Mouse (Mus musculus) heart, embryonic 16.5 days (tissue): Measurements from ENCODE around the gene Cables2. TPM values are rescaled to one million over a fixed set of nuclear protein-coding genes. Genes with fewer than 3 reads are reported as not detected.

Experiments used
- ATAC-seq: fragments of 200-750 bp; cut with Nextera tagmentation; replicated peaks from 2 replicates; pipeline ENCODE4 v1.8.0; 2017; ENCODE audit warnings: moderate number of reproducible peaks; ENCODE audit not compliant: insufficient read depth, low FRiP score; ENCODE audit errors: extremely low read depth
- H3K27ac ChIP-seq: fragments of 300-500 bp; sonication (generic); 2 replicates; pipeline ENCODE4 v1.5.1; 2014; ENCODE audit warnings: mild to moderate bottlenecking, low read length, control low read depth, moderate library complexity
- H3K27me3 ChIP-seq: fragments of 300-500 bp; sonication (generic); 2 replicates; pipeline ENCODE4 v1.6.1; 2014; ENCODE audit warnings: low read length, mixed read lengths; ENCODE audit not compliant: control insufficient read depth, insufficient read depth
- H3K36me3 ChIP-seq: fragments of 300-500 bp; sonication (generic); 2 replicates; pipeline ENCODE4 v1.6.1; 2014; ENCODE audit not compliant: control insufficient read depth, insufficient read depth
- H3K4me1 ChIP-seq: fragments of 300-500 bp; sonication (generic); 2 replicates; pipeline ENCODE4 v1.6.1; 2014; ENCODE audit warnings: low read length, mixed read lengths; ENCODE audit not compliant: control insufficient read depth, insufficient read depth
- H3K4me2 ChIP-seq: fragments of 300-500 bp; sonication (generic); 2 replicates; pipeline ENCODE4 v1.6.1; 2014; ENCODE audit warnings: low read depth, mild to moderate bottlenecking, control low read depth, low read length
- H3K4me3 ChIP-seq: fragments of 300-500 bp; sonication (generic); 2 replicates; pipeline ENCODE4 v1.5.1; 2014; ENCODE audit warnings: mild to moderate bottlenecking, control low read depth, low read length
- H3K9ac ChIP-seq: fragments of 300-500 bp; sonication (generic); 2 replicates; pipeline ENCODE4 v1.6.1; 2014; ENCODE audit warnings: low read length, control low read depth
- H3K9me3 ChIP-seq: fragments of 300-500 bp; sonication (generic); replicated peaks from 2 replicates; pipeline ENCODE4 v1.6.1; 2016; ENCODE audit warnings: low read length; ENCODE audit not compliant: control insufficient read depth
- WGBS: fragments of 180-500 bp; shearing (Covaris S2); extraction: QIAGEN DNeasy Blood & Tissue Kit; methylation state at CpG from one replicate; pipeline ENCODE4 v1.1.7; 2014; 5-methylcytosine and 5-hydroxymethylcytosine counted together
- polyA plus RNA-seq: library from polyadenylated mRNA; unstranded; fragments of >200 nt; fragmentation: Nextera tagmentation; extraction: Ambion mirVana; gene quantifications from 2 replicates; pipeline ENCODE4 v1.2.1, GENCODE M21; 2015

Gene Cables2
- polyA plus RNA-seq, 1 experiment from 2014 or later: 6.1 TPM

GRCm38 (mm10) chr2:180306009-180306408 is 32.7 kb upstream of the Cables2 start:
- no peak overlapping the region for H3K27ac ChIP-seq
- H3K9ac ChIP-seq: no peak overlapping the region
- WGBS: 70% methylated on average over 2 of the region's 2 CpGs
- H3K4me3 ChIP-seq: no peak overlapping the region
- H3K4me2 ChIP-seq: no peak overlapping the region
- peaks cover 9% of the 10 kb centered on the region for H3K9me3 ChIP-seq
- H3K27me3 ChIP-seq: no peaks in the 10 kb centered on the region
- no peaks in the 10 kb centered on the region for H3K36me3 ChIP-seq
- no peak for ATAC-seq
- peaks cover 4% of the 10 kb centered on the region for H3K4me1 ChIP-seq

DNA sequence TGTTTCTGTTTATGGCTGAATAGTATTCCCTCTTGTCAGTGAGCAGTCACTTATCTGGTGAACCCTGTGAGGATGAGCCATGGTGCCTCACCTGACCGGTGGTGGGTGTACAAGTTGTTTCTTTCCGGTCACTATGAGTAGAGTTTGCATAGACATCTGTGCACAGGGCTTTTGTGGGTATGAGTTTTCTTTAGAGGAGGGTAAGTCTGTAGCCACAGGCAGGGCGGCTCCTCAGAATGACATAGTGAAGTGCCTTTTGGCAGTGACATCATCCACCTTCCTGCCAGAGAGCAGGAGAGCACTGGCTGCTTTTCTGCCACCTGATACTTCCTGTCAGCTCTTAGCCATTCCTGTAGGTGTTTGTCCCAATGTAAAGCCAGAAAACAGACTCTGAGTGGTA is 32.2 kb upstream of the Cables2 start:
- peaks cover 9% of the 10 kb centered on the region for H3K9me3 ChIP-seq
- no peaks in the 10 kb centered on the region for H3K36me3 ChIP-seq
- no peaks in the 10 kb centered on the region for H3K27me3 ChIP-seq
- H3K9ac ChIP-seq: no peak overlapping the region
- no peak for ATAC-seq
- no peaks in the 10 kb centered on the region; the same call in 1 of the 2 replicates for H3K4me1 ChIP-seq
- 74% methylated on average over 3 of the region's 3 CpGs for WGBS
- no peak overlapping the region for H3K27ac ChIP-seq
- H3K4me2 ChIP-seq: no peak overlapping the region
- H3K4me3 ChIP-seq: no peak overlapping the region

DNA sequence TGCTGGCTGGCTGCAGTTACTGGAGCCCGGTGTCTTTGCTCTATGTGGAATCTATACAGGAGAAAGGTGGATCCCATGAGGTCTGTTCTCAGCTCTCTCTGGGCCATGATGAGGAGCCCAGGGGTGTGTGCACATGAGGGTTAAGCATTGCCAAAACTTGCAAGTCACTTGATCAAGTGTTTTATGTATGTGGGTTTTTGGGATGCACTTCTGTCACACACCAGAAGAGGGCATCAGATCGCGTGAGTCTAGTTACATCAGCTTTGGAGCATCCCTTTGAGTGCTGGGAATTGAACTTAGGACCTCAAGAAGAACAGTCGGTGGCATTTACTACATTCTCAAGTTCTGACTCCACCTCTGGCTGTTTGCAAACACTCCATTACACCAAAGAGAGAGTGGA is 31.3 kb upstream of the Cables2 start:
- Histone ChIP-seq H3K4me1 (no peaks in the 10 kb centered on the region; the same call in 1 of the 2 replicates), H3K36me3 (no peaks in the 10 kb centered on the region), H3K27me3 (no peaks in the 10 kb centered on the region), H3K4me2 (no peak overlapping the region), H3K4me3 (no peak overlapping the region), H3K9ac (no peak overlapping the region), H3K9me3 (peaks cover 9% of the 10 kb centered on the region), H3K27ac (no peak overlapping the region)
- ATAC-seq: no peak
- 55% methylated on average over 4 of the region's 4 CpGs for WGBS

DNA sequence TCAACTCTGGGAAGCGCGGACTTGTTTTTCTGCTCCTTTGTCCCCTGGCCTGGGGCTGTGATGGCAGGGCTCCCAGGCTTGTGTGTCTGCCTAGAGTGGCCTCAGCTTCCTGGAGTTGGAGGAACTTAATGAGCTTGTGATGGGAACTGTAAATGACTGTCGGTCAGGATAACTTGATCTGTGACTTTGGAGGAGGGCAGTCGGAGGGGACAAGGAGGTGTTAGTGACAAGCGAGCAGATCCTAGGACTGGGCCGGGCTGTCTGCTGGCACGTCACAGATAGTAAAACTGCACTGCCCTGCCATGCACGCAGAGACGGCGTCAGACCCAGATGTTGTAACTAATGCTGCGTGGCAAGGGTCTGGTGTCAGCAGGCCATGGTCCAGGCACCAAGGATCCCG is 30.2 kb upstream of the Cables2 start:
- WGBS: 55% methylated on average over 12 of the region's 12 CpGs
- no peak overlapping the region for H3K27ac ChIP-seq
- no peak overlapping the region for H3K9ac ChIP-seq
- no peak for ATAC-seq
- H3K9me3 ChIP-seq: peaks cover 9% of the 10 kb centered on the region
- H3K4me2 ChIP-seq: no peak overlapping the region
- no peaks in the 10 kb centered on the region for H3K36me3 ChIP-seq
- H3K4me3 ChIP-seq: no peak overlapping the region
- H3K27me3 ChIP-seq: no peaks in the 10 kb centered on the region
- no peaks in the 10 kb centered on the region; the same call in 1 of the 2 replicates for H3K4me1 ChIP-seq

GRCm38 (mm10) chr2:180302201-180302600 is 28.9 kb upstream of the Cables2 start:
- 81% methylated on average over 4 of the region's 4 CpGs for WGBS
- H3K4me2 ChIP-seq: no peak overlapping the region
- H3K27ac ChIP-seq: no peak overlapping the region
- H3K4me3 ChIP-seq: no peak overlapping the region
- no peak for ATAC-seq
- no peaks in the 10 kb centered on the region for H3K27me3 ChIP-seq
- no peaks in the 10 kb centered on the region for H3K4me1 ChIP-seq
- no peaks in the 10 kb centered on the region for H3K36me3 ChIP-seq
- H3K9me3 ChIP-seq: peaks cover 9% of the 10 kb centered on the region
- no peak overlapping the region for H3K9ac ChIP-seq

DNA sequence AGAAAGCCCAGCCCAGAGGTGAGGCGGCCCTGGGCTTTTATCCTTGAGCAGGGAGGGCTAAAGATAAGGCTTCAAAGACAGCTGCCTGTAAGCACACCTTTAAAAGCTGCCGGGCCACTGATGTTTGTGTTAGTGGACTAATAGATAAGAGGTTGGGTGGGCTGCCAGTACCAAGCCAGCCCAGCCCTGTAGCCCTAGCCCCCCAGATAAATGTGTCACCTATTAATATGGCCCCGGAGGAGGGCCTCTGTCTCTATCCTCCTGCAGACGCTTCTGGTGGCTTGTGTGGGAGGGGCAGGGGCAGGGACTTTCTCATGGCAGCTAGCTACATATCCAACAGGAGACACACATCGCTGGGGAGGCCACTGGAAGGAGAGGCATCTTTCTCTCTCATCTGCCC is 27.5 kb upstream of the Cables2 start:
- ATAC-seq: no peak
- H3K27ac ChIP-seq: no peak overlapping the region
- WGBS: 25% methylated on average over 5 of the region's 5 CpGs
- H3K4me3 ChIP-seq: no peak overlapping the region
- H3K4me1 ChIP-seq: no peaks in the 10 kb centered on the region
- H3K9ac ChIP-seq: no peak overlapping the region
- no peaks in the 10 kb centered on the region for H3K36me3 ChIP-seq
- H3K27me3 ChIP-seq: no peaks in the 10 kb centered on the region
- H3K4me2 ChIP-seq: no peak overlapping the region
- H3K9me3 ChIP-seq: peaks cover 9% of the 10 kb centered on the region

DNA sequence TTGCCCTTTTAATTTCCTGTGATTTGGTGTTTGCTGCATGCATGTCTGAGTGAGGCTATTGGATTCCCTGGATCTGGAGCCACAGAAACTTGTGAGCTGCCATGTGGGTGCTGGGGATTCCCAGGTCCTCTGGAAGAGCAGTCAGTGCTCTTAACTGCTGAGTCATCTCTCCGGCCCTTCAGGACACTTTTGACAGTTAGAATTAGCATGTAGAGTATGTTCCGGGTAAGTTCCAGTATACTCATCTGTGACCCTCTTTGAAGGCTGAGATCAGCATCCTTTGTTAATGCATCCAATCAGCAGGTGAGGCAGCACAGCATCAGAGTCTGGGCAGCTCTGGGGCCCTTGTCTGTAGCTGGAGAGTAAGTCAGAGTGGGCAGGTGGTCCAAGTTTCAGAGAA is 27.0 kb upstream of the Cables2 start:
- WGBS: 45% methylated on average over 2 of the region's 2 CpGs
- H3K9ac ChIP-seq: no peak overlapping the region
- no peaks in the 10 kb centered on the region for H3K36me3 ChIP-seq
- no peak overlapping the region for H3K4me2 ChIP-seq
- peaks cover 9% of the 10 kb centered on the region for H3K9me3 ChIP-seq
- no peaks in the 10 kb centered on the region for H3K4me1 ChIP-seq
- no peaks in the 10 kb centered on the region for H3K27me3 ChIP-seq
- no peak overlapping the region for H3K27ac ChIP-seq
- no peak overlapping the region for H3K4me3 ChIP-seq
- ATAC-seq: no peak

GRCm38 (mm10) chr2:180292906-180293305 is 19.6 kb upstream of the Cables2 start:
- ATAC-seq: no peak
- no peaks in the 10 kb centered on the region for H3K36me3 ChIP-seq
- no peak overlapping the region for H3K27ac ChIP-seq
- H3K9ac ChIP-seq: no peak overlapping the region
- H3K9me3 ChIP-seq: no peaks in the 10 kb centered on the region
- H3K4me2 ChIP-seq: no peak overlapping the region
- 60% methylated on average over 8 of the region's 8 CpGs for WGBS
- peaks cover 11% of the 10 kb centered on the region; the same call in 1 of the 2 replicates for H3K4me1 ChIP-seq
- H3K4me3 ChIP-seq: no peak overlapping the region
- H3K27me3 ChIP-seq: no peaks in the 10 kb centered on the region

DNA sequence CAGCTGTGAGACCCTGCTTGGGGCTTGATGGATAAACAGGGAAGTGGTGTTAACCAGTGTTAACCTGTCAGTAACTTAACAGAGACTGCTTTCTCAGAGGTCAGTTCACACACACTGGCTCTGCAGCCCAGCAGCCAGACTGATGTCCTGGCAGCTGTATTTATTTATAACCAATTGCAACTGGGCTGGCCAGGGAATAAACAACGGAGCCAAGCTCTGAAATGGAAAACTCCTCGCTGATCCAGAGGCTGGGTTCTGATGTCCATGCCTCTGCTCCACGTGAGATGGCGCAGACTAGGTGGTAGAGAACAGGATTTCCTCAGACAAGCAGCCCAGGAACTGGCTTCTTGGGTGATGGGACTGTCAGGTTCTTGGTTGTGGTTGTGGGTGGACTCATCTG is 18.7 kb upstream of the Cables2 start:
- Histone ChIP-seq H3K9me3 (no peaks in the 10 kb centered on the region), H3K4me1 (peaks cover 11% of the 10 kb centered on the region; the same call in 1 of the 2 replicates), H3K4me3 (no peak overlapping the region), H3K27ac (no peak overlapping the region), H3K9ac (no peak overlapping the region), H3K36me3 (no peaks in the 10 kb centered on the region), H3K27me3 (no peaks in the 10 kb centered on the region), H3K4me2 (no peak overlapping the region)
- WGBS: 57% methylated on average over 4 of the region's 4 CpGs
- no peak for ATAC-seq

- WGBS: 73% methylated on average over 5 of the region's 5 CpGs
- H3K9me3 ChIP-seq: no peaks in the 10 kb centered on the region
- H3K27me3 ChIP-seq: no peaks in the 10 kb centered on the region
- H3K9ac ChIP-seq: no peak overlapping the region
- ATAC-seq: no peak
- no peak overlapping the region for H3K4me3 ChIP-seq
- H3K36me3 ChIP-seq: no peaks in the 10 kb centered on the region
- peaks cover 11% of the 10 kb centered on the region; the same call in 1 of the 2 replicates for H3K4me1 ChIP-seq
- no peak overlapping the region for H3K27ac ChIP-seq
- no peak overlapping the region for H3K4me2 ChIP-seq
Measured at GRCm38 (mm10) chr2:180291566-180291965, 18.3 kb upstream of the Cables2 start.
